Mouse (Mus musculus) embryo, embryonic 10 days (tissue): ENCODE data around the gene Mical2.

Source experiments
- DNase-seq: peaks from one replicate; pipeline ENCODE4 v3.0.0-alpha.2; 2015; ENCODE audit warnings: low spot score

The Mical2 gene

DNA sequence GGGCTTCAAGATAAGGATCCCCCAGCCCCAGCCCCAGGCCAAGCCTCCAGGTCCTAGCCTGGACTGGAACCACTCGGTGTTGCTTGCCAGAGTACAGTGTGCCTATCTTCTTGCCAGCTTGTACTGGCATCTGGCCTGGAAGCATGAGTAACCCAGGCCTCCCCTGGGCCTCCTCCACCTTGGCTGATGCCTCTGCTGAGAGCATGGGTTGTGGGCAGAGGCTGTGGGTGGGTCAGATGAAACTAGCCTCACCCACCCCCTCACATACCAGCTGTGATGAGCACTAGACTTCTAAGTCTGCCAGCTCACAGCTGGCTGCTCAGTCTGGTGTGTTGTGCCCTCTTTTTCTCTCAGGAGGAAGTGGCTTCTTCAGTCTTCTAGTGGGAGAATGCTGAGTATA is 90.6 kb downstream of the Mical2 start:
- DNase-seq = no peak

DNA sequence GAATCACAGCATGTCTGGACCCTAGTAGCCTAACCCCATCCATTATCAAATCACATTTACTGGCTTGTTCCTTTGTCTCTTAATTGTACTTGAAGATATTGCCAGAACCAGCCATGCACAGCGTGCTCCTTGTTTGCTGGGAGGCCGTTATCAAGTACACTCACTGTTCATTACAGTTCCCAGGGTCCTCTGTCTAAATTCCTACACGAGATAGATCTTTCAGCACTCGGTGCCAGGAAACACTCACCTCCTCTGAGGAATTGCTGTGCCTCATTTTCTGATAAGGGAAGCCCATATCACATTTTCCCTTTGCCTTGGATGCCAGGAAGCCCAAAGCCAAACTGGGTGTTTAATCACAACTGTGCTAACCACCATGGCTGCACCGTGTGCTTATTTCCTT is 91.8 kb downstream of the Mical2 start:
- DNase-seq = no peak

DNA sequence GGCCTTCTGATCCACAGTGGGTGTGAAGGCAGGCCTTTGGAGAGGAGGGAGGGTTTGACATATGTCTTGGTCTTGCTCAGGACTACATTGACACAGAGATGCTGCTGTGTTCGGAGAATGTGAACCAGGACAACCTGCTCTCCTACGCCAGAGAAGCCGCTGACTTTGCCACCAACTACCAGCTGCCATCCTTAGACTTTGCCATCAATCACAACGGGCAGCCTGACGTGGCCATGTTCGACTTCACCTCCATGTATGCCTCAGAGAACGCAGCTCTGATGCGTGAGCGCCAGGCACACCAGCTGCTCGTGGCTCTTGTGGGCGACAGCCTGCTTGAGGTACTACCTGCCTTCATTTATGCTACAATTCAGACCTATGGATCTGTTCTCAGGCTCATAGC is 92.7 kb downstream of the Mical2 start:
- no peak for DNase-seq

DNA sequence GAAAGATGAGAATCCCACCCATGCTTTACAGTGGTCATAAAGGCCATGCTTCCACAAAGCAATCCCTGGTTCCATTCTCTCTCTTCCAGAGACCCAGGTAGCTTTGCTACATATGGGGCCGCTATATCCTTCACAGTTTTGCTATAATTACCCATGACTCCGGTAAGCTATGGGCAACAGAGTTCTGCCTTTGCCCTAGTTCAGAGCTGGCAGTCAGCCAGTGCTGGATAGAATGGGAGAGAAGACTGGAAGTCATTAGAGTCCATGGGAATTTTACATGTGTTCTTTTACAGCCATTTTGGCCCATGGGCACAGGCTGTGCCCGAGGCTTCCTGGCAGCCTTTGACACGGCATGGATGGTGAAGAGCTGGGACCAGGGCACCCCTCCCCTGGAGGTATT is 93.8 kb downstream of the Mical2 start:
- no peak for DNase-seq

DNA sequence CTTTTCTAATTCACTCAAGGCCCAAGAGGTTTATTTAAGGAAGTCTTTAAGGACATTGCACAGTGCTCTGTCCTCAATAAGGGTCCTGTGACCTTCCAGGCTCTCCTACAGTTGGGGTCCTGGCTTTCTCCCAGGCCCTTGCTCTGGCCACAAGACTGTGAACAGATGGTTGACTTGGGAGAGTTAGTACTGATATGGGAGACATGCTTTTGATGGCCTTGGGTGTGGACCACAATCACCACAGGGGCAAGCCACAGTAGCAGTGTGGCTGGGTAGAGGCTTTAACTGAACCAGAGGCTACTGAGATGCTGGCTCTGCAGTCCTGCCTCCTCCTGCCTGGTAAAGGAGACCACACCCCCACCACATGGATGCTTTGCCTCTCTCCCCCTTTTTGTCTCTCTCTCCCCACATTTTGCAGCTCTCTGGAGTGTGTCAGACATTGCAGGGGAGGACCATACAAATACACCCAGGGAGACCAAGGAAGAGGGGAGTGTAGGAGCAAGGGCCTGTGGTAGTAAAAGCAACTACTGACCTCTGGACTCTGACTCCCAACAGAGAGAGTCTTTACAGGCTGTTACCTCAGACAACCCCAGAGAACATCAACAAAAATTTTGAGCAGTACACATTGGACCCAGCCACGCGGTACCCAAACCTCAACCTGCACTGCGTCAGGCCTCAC is 94.5 kb downstream of the Mical2 start:
- DNase-seq = no peak

DNA sequence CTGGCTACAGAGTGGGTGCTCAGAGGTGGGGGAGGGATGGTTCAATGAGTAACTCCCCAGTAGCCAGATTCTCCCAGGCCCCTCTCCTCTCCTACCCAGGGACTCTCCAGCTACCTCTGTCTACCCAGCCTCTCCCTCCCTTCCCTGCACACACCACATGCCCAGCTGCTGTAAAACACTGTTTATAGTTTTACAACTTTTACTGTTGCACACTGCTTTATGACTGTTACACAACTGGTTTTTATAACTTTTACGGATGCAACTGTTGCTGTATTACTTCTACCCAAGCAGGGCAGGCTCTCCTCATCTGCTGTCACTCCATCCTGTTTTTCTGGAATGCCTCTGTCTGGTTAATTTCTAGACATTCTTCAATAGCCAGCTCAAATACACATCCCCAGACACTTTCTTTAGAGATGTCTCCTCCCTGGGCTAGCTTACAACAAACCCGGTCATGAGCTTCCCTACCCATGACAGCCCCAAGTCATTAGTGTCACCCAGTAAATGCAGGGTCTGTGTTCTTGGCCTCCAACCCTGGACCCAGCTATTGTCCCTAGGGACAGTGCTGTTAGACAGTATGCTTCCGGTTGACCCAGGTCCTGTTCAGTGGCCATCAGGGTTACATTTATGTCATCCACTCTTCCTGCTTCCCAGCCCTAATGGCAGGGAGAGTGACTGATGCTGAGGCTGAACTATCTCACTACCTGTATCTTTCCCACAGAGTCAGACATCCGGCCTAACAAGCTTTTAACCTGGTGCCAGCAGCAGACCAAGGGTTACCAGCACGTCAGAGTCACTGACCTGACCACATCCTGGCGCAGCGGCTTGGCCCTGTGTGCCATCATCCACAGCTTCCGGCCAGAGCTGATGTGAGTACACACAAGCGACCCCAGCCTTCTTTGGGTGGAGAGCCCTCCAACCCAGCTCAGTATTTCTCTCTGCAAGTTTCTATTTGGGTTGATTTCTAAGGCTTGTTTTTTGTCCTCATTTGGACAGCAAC is 96.4 kb downstream of the Mical2 start:
- no peak for DNase-seq

DNA sequence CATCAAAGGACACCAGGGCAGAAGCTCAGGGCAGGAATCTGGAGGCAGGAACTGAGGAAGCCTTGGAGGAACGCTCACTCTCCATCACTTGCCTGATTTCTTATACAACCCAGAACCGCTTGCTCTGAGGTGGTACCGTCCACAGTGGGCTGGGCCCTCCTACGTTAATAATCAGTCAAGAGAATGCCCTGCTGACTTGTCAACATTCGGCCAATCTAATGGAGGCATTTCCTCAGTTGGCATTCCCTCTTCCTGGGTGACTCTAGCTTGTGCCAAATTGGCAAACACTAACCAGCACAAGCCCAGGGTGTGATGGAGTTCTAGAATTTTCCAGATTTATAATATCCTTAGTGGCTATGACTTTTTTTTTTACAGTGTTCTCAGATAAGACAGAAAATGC is 98.9 kb downstream of the Mical2 start:
- no peak for DNase-seq

DNA sequence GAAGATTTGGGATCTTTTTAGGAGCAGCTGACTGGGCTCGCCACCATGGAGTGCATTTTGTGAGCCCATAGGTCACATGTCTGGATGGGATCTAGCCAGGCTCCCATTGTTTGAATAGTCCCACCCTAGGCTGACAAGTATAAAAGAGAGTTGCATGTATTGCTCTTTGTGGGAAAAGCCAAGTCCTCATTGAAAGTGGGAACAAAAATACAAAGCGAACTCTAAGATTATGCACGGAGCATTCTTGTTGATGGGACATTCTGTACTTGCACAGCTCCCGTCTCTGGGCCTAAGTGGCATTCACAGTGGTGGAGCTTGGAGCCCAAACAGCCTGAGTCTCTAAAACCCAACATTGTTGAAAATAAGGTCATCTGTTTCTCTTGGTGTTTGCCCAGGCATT is 101.2 kb downstream of the Mical2 start:
- DNase-seq = no peak

DNA sequence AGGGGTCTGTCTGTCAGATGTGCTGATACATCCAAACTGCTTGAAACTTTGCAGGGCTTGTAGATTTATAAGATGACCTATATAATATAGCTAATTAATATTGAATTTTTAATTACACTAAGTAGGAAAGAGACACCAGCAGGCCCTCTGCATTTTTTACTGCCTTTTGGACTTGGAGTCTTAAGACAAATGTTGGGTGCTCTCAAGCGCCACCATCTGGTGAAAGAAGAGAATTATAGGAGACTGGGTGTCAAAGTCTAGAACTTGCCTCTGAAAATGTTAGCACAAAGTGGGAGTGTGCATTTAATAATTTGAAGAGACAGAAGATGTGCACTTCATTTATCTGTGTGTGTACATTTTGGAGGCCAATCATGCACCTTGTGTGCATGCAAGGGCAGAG is 103.3 kb downstream of the Mical2 start:
- peak; percentile 68 for DNase-seq

DNA sequence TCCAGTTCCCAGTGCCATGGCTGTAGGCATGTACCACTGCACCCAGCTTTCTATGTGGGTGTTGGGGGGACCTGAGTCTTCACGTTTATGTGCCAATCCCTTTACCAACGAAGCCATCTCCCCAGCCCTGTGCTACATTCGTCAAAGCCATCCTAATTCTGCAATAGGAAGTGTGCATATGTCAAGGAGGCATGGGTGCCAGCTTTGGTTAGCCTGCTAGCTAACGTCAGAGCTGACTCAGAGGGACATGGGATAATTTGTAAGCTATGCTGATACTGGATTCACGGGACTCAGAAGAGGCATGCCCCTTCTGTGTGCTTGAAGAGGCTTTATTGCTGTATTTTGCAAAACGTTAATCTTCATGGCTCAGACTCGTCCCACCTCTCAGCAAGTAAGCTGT is 103.8 kb downstream of the Mical2 start:
- no peak for DNase-seq

DNA sequence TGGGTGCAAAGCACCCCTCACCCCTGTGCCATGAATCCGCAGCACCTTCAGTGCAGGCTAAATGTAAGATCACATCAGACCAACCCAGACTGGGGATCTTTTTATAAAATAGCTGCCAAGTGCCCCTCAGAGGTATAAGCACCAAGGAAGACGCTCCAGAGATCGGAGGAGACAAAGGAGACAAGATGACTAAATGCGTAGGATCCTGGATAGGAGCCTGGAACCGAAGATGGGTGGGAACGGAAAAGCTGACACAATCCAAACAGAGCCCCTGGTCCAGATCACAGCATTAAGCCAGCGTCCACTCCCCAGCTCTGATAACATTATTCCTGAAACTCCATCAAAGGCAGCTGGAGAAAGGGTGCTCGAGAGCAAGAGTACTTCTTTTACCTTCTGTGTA is 105.3 kb downstream of the Mical2 start:
- no peak for DNase-seq

DNA sequence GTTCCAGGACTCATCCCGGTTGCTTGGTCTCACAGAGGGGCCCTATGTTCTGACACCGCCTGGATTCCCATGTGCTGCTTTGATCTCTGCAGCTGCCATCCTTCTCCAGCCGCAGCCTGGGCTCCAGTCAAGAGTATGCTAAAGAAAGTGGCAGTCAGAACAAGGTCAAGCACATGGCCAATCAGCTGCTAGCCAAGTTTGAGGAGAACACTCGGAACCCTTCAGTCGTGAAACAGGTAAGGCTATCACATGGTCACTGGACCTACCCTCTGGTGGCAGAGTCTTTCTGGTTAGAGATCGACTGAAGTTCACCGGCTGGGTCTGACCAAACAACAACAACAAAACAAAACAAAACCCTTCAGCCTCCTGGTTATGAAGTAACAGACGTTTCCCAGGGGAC is 106.1 kb downstream of the Mical2 start:
- no peak for DNase-seq

DNA sequence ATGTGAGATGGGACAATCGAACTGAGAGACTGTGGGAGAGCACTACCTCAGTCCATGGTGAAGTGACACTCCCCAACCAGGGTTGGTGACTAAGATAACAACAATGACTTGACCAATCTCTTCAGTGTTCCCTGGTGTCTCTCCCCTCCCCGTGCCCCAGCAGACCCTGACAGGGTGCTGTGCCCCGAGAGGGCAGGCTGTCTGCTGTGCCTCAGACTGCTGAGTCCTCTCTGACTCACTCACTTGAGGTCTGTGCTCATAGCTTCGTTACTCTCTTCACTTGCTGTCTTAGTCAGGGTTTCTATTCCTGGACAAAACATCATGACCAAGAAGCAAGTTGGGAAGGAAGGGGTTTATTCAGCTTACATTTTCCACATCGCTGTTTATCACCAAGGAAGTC is 106.8 kb downstream of the Mical2 start:
- DNase-seq = no peak

DNA sequence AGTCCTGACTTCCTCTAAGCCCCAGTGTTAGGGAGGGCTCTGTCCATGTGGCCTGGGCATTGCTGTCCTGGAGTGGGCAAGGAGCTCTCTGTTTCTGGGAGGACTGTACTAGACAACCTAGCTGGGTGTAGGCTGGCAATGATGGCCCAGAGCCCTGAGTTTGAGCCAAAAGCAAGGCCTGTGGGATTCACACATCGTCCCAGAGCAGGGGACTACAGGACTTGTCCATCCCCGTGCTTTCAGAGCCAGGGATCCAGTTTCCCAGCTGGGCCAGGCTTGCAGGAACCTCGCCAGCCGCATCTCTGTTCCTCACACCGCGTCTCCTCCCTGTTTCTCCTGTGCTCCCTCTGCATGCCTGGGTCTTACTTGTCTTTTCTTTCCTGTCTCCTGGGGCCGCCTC is 107.7 kb downstream of the Mical2 start:
- no peak for DNase-seq

DNA sequence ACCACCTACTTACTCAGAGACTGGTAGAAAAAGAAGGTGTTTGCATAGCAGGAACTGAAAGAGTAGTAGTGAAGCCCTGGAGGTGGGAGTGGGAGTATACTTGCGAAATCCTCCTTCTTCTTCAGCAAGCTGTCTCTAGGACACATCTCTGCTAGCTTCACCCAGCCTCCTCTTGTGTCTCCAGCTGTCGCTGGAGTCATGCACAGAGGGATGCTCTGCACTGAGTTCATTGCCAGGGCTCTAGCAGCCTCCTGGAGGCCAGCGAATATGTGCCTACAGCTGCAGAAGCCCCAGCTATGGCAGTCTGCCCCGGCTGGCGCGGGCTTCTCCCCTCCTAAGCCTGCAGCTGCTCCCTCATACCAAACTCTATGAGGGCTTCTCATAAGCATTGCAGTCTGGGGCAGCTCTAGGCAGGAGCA is 110.6 kb downstream of the Mical2 start:
- DNase-seq = no peak

DNA sequence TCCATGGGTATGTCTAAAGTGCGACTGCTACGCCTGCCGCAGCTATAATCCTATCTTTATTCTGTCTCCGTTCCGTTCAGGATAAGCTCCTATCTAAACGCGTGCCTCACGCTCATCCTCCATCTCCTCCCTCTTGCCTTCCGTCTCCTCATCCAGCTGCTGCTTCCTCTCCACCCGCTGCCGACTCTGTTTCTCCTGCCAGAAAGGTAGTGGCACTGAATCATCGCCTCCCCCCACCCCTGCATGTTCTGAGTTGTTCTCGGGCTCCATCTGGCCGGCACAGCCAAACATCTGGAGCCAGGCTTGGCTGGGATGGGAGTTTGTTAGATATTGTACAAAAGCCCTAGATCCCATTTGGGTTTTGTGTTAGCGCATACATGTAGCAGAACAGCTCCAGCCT is 111.1 kb downstream of the Mical2 start:
- no peak for DNase-seq

DNA sequence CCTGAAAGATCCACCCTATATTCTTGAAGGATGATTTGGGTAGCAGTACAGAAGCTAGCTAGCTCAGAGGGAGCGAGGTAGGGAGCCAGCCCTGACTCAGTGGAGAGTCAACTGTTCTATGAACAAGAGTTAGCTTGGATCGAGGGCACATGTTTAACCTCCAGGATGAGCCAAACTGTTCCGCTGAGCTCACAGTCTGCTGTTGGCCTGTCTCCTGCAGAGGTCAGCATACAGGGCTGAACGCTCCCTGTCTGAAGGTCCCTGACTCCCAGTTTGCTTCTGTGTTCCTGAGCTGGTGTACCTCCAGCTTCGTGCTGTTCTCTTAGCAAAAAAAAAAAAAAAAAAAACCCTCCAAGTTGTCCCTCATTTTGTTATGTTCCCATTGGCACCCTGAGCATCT is 112.1 kb downstream of the Mical2 start:
- no peak for DNase-seq

DNA sequence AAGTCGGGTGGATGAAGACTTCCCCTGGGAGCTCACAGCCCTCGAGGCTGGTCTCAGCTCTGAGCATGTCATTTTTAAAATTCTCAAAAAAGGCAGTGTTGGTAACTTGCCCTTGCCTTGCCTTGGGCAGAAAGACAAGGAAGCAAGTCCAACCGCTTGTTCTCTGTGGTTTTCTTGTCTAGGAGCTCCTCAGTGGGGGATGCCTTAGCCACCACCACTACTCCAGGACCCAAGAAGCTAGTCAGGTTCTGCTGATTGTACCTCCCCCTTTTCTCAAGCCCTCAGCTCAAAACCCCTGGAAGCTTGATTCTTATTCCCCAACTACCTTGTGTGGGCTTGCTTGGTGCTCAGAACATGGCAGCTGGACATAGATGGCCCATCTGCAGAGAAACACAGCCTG is 115.4 kb downstream of the Mical2 start:
- no peak for DNase-seq

DNA sequence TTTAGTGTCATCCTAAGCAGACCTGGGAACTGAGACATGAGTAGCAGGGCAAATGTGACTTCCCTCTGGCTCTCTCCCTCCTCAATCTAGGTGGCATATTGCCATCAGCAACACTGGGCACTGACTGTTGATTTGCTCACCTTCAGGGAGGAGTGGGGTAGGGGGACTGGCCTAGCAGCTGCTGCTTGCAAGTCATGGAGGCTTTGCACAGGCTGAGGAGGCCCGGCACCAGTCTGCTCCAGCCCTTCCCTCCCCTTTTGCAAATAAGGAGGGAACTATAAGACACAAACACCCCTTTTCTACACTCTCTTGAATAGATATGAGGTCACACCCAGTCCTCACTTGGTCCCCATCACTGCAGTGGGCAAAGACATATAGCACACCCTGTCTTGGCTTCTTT is 120.0 kb downstream of the Mical2 start:
- DNase-seq = no peak

DNA sequence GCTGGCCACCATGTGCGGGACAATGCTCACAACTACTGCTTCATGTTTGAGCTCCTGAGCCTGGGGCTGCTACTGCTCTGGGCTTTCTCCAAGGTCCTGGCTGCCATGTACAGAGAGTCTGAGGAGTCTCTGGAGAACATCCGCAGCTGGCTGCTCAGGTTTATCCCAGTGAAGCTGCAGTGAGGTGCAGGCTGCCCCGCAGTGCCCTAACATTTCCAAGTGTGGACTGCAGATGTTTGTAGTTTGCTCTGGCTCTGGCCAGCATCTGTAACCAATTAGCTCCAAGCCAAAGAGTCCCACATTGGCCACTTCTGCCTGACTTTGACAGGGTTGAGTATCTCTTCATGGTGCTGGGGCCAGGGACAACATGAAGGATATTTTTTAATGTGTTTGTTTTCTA is 125.9 kb downstream of the Mical2 start:
- DNase-seq = peak; percentile 81

DNA sequence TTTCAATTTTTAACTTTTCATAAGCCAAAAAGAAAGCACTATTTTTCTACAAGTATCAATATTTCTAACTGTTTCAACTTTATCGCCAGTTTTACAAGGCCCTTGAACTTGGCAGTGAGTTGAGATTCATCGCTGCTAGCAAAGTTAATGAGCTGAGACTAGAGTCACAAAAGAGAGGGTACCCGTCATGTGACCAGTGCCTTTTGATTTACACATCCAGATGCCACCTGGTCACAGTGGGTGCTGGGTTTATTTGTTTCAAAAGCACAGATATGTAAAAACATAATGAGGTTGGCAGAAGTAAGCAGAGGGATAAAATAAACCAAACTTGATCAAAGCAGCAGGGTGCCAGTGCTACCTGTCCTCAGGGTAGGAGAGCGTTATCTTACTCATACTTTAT is 126.3 kb downstream of the Mical2 start:
- DNase-seq = no peak

DNA sequence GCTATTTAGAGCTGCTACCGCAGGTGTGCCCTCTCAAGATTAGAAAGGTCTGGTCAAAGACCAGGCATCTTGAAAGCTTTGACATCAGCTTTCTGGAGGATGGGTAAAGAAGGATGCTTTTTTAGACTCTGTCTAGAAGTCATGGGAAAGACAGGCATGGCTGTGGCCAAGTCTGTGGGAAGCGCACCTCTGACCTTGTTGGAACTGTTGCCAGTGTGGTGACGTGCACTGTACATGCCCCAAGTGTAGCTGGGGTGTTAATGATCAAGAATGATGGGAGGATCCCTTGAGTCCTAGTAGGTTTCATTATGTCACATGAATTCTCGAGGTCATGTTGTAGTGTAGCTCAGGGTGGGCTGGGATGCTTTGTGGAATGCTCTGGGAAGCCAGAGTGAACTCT is 127.4 kb downstream of the Mical2 start:
- no peak for DNase-seq

DNA sequence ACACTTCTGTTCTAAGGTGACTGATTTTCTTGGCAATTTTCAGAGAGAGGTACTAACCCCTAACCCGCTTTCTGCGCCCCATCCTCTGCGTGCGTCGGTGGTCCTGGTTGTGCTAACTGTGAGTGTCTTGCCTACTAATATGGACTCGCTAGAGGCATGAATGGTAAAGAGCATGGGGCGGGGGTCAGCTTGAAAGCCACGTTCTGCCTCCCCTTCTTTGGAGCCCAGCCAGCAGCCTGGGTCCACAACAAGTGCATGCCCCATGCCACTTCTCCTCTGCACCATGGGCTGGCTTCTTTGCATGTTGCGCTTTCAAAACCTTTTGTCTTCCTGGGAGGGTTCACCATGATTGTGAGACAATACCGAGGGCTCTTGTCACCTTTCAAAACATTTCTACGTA is 128.3 kb downstream of the Mical2 start:
- DNase-seq = no peak
